25 mouse cellular contexts compared by ENCODE assay signal in the genomic region with DNA sequence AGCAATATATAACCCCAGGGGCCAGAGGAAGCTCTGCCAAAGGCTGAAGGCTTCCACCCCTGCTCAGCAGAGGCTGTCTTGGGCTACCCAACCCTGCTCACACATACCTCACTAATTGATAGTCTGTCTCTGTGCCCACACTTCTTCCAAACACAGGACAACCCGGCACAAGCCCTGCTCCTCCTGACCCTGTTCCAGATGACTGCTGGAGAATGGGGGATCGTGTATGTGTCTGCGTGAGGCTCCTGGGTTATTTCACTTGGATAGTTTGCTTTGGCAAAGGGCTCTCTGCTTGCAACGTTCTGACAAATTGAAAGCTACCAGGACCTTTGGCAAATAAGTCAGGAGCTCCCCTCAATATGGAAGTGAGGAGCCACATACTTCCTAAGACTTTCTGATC. TPM values are rescaled to one million over a fixed set of nuclear protein-coding genes. Genes with fewer than 3 reads are reported as not detected.
DNase-seq lines count a peak whose midpoint lies in the region; ATAC-seq and TF ChIP-seq lines count a peak whose summit lies in the region.
"Had no signal": no experiment of that assay in that cellular context is flagged by ENCODE, and none has a peak within 500 bp of the region (broad histone marks: within the 10 kb centered on the region; RNA-seq: fewer than 3 reads in every experiment).

No protein-coding gene starts in this region.

- no peak overlapping the region for H3K4me2 ChIP-seq in limb, embryonic 13.5 days (replicated peaks)
- H3K4me2 ChIP-seq in limb, embryonic 14.5 days (replicated peaks; ENCODE audit: low read depth, low read length, severe bottlenecking): no peak overlapping the region
- H3K4me2 ChIP-seq: forebrain, embryonic 13.5 days; heart, embryonic 12.5 days; hindbrain, embryonic 14.5 days had no signal

- peak; percentile 12 to 21 for DNase-seq in heart, adult 18-20 months
- DNase-seq in heart, postnatal 25 days (ENCODE audit: low spot score): no peak
- no peak for DNase-seq in limb, embryonic 10.5 days (ENCODE audit: low spot score)
- DNase-seq in limb, embryonic 14.5 days (ENCODE audit: low spot score): peak; percentile 43
- no peak for DNase-seq in kidney, adult 8-10 months
- DNase-seq: adrenal gland, adult 2 months; adrenal gland, postnatal 25 days; B cell, adult 2 months; cerebellum, adult 11-12 months; cerebellum, adult 8-10 months; cerebellum, postnatal 14 days; gastrocnemius, postnatal 10 days; gastrocnemius, postnatal 36 days; heart, postnatal 36 days had no signal

- H3K36me3 ChIP-seq in limb, embryonic 13.5 days: no peaks in the 10 kb centered on the region
- no peaks in the 10 kb centered on the region for H3K36me3 ChIP-seq in limb, embryonic 10.5 days
- no peaks in the 10 kb centered on the region for H3K36me3 ChIP-seq in limb, embryonic 14.5 days (ENCODE audit: control insufficient read depth, insufficient read depth, low read length)
- H3K36me3 ChIP-seq: forebrain, embryonic 10.5 days; G1E; heart, embryonic 12.5 days had no signal

- no peak; the same call in 1 of the 2 replicates for ATAC-seq in limb, embryonic 13.5 days (ENCODE audit: low FRiP score, low read depth)
- peak; percentile 37; the same call in 1 of the 2 replicates for ATAC-seq in limb, embryonic 14.5 days (ENCODE audit: low FRiP score, low read depth)
- ATAC-seq in inflammation-experienced regulatory T-cells, adult 6 months: no peak
- ATAC-seq: forebrain, embryonic 13.5 days; forebrain, embryonic 16.5 days; hindbrain, postnatal 0 days had no signal

- no peaks in the 10 kb centered on the region for H3K9me3 ChIP-seq in limb, embryonic 13.5 days
- H3K9me3 ChIP-seq in limb, embryonic 10.5 days (replicated peaks): no peaks in the 10 kb centered on the region
- H3K9me3 ChIP-seq in limb, embryonic 14.5 days (ENCODE audit: control insufficient read depth, low read length): no peaks in the 10 kb centered on the region
- H3K9me3 ChIP-seq: forebrain, embryonic 10.5 days; forebrain, embryonic 13.5 days; G1E; heart, embryonic 12.5 days had no signal

- peaks cover 50% of the 10 kb centered on the region for H3K4me1 ChIP-seq in limb, embryonic 13.5 days
- peaks cover 47% of the 10 kb centered on the region for H3K4me1 ChIP-seq in limb, embryonic 10.5 days
- H3K4me1 ChIP-seq in limb, embryonic 14.5 days (ENCODE audit: control insufficient read depth, insufficient read depth, low read length): peaks cover 40% of the 10 kb centered on the region
- H3K4me1 ChIP-seq: forebrain, embryonic 10.5 days had no signal

- TF ChIP-seq POLR2A in limb, embryonic 14.5 days (IDR thresholded peaks at IDR 0.05; ENCODE audit: borderline replicate concordance, extremely low read depth, insufficient read depth, insufficient read length): no peak

- no peak overlapping the region for H3K9ac ChIP-seq in limb, embryonic 13.5 days
- H3K9ac ChIP-seq in limb, embryonic 14.5 days (ENCODE audit: low read depth, low read length, severe bottlenecking): no peak overlapping the region
- H3K9ac ChIP-seq: forebrain, embryonic 13.5 days; heart, embryonic 12.5 days; hindbrain, embryonic 14.5 days had no signal

- no peak overlapping the region for H3K4me3 ChIP-seq in limb, embryonic 13.5 days
- H3K4me3 ChIP-seq in limb, embryonic 10.5 days: no peak overlapping the region
- H3K4me3 ChIP-seq in limb, embryonic 14.5 days (replicated peaks; ENCODE audit: low read length): no peak overlapping the region
- H3K4me3 ChIP-seq: forebrain, embryonic 10.5 days; forebrain, embryonic 13.5 days; heart, embryonic 12.5 days had no signal

- H3K27me3 ChIP-seq in limb, embryonic 13.5 days: peaks cover 36% of the 10 kb centered on the region
- no peaks in the 10 kb centered on the region for H3K27me3 ChIP-seq in limb, embryonic 10.5 days (ENCODE audit: low read depth, poor library complexity, severe bottlenecking)
- no peaks in the 10 kb centered on the region for H3K27me3 ChIP-seq in limb, embryonic 14.5 days (ENCODE audit: control insufficient read depth, insufficient read depth, low read length)
- H3K27me3 ChIP-seq: forebrain, embryonic 13.5 days; heart, embryonic 12.5 days had no signal

- H3K27ac ChIP-seq in limb, embryonic 13.5 days: 0 out of 2 replicates have a peak overlapping the region, but pooled peaks have one; percentile 10
- no peak overlapping the region for H3K27ac ChIP-seq in limb, embryonic 10.5 days
- H3K27ac ChIP-seq in limb, embryonic 14.5 days (replicated peaks; ENCODE audit: low read depth, low read length): no peak overlapping the region
- H3K27ac ChIP-seq: forebrain, embryonic 10.5 days; forebrain, embryonic 13.5 days; hindbrain, embryonic 14.5 days; hindbrain, postnatal 0 days had no signal

- intact Hi-C loops in heart, postnatal 25 days (cut with DNase I): no loop called here

- 48% methylated on average over 4 of the region's 4 CpGs for WGBS in limb, embryonic 13.5 days
- WGBS in limb, embryonic 10.5 days: 64% methylated on average over 4 of the region's 4 CpGs
- WGBS in limb, embryonic 14.5 days: 37% methylated on average over 4 of the region's 4 CpGs

RNA-seq across cellular contexts. Expression of a gene that starts 33.0 kb away (rescaled TPM):
- 1 to 10 TPM; 4.4 to 4.7 TPM for total RNA-seq in heart, adult 18-20 months (2021)
- total RNA-seq in heart, postnatal 25 days (2021): 1 to 10 TPM; 6.2 to 6.4 TPM
- polyA plus RNA-seq in limb, embryonic 13.5 days (2015; fragmentation: Nextera tagmentation; extraction: Ambion mirVana): 29.4 and 30.5 TPM in 2 replicates
- 7.5 and 11.8 TPM in 2 replicates for polyA plus RNA-seq in limb, embryonic 10.5 days (2016; fragmentation: Nextera tagmentation; extraction: Ambion mirVana)
- polyA plus RNA-seq in limb, embryonic 14.5 days (2012; rRNA removed): 30.8 and 37.7 TPM in 2 replicates
- polyA plus RNA-seq in limb, embryonic 14.5 days (2014; fragmentation: Nextera tagmentation; extraction: Ambion mirVana): 31.2 and 36.5 TPM in 2 replicates
- polyA plus RNA-seq in inflammation-experienced regulatory T-cells, adult 6 months (2017; shearing (Covaris generic)): not detected
- total RNA-seq: CH12.LX; granulocyte monocyte progenitor cell, adult 5-6 weeks had no signal

Comparison
In these comparisons a context has a peak if more than half of its experiments do, and no peak if none do; other contexts are left out.
1. DNase-seq: peak in heart, adult 18-20 months (2 of 2) and limb, embryonic 14.5 days (single experiment); none in heart, postnatal 25 days (single experiment), limb, embryonic 10.5 days (single experiment) and kidney, adult 8-10 months (0 of 2).